Mouse (Mus musculus) G1E (cell line): ENCODE measurements at regions not wholly inside any gene's neighbourhood (a gene's known extent, or its start where the extent isn't known, plus 50 kb on each side); places are given as distances from the start of the nearest gene placed in this dataset.
A peak's percentile ranks its signal among the peaks of the same experiment; 100 is the strongest.
"Not testable (repeated sequence)": the region's sequence is repeated elsewhere in the genome, so short reads cannot be mapped to it uniquely, and the experiment has no call there.

Source experiments
- ATAC-seq: 2 replicates; pipeline ENCODE4 v1.8.0; 2016; ENCODE audit warnings: mild to moderate bottlenecking; ENCODE audit not compliant: insufficient number of reproducible peaks, poor library complexity, low FRiP score, severe bottlenecking; ENCODE audit errors: extremely low read depth
- DNase-seq: peaks from one replicate; pipeline ENCODE4 v3.0.0; 2012; ENCODE audit warnings: low spot score
- H3K27me3 ChIP-seq: 2 replicates; pipeline ENCODE4 v1.6.1; 2012; ENCODE audit warnings: mild to moderate bottlenecking, low read length, inconsistent platforms; ENCODE audit not compliant: insufficient read depth
- H3K36me3 ChIP-seq: replicated peaks from 2 replicates; pipeline ENCODE3; 2012; ENCODE audit warnings: mild to moderate bottlenecking, inconsistent platforms
- H3K4me1 ChIP-seq: 2 replicates; pipeline ENCODE4 v1.6.1; 2012; ENCODE audit warnings: low read depth, low read length, inconsistent platforms, mixed read lengths; ENCODE audit not compliant: insufficient read depth
- H3K4me3 ChIP-seq: 2 replicates; pipeline ENCODE4 v1.5.1; 2012; ENCODE audit warnings: low read depth, mild to moderate bottlenecking, inconsistent platforms, low read length, moderate library complexity, mixed read lengths
- H3K9me3 ChIP-seq: replicated peaks from 2 replicates; pipeline ENCODE4 v1.6.1; 2012; ENCODE audit warnings: inconsistent platforms
- CTCF ChIP-seq: IDR thresholded peaks from 2 replicates; pipeline ENCODE4 v1.5.1; 2012; ENCODE audit warnings: low read depth, low read length, inconsistent platforms, mixed read lengths
- GATA1 ChIP-seq: IDR thresholded peaks from 2 replicates; pipeline ENCODE4 v1.6.1; 2012; ENCODE audit warnings: borderline replicate concordance, low read length, inconsistent platforms, mixed read lengths
- GATA2 ChIP-seq: IDR thresholded peaks from 2 replicates; pipeline ENCODE4 v1.6.1; 2012; ENCODE audit warnings: low read depth, low read length, inconsistent platforms, borderline replicate concordance
- POLR2AphosphoS5 ChIP-seq: IDR thresholded peaks from 2 replicates; pipeline ENCODE4 v1.6.1; 2012; ENCODE audit warnings: low read depth, low read length, inconsistent platforms; ENCODE audit not compliant: insufficient replicate concordance
- TAL1 ChIP-seq: conservative IDR thresholded peaks from 2 replicates; pipeline ENCODE4 v1.6.1; 2012; ENCODE audit warnings: low read depth, low read length, inconsistent platforms, mixed read lengths

DNA sequence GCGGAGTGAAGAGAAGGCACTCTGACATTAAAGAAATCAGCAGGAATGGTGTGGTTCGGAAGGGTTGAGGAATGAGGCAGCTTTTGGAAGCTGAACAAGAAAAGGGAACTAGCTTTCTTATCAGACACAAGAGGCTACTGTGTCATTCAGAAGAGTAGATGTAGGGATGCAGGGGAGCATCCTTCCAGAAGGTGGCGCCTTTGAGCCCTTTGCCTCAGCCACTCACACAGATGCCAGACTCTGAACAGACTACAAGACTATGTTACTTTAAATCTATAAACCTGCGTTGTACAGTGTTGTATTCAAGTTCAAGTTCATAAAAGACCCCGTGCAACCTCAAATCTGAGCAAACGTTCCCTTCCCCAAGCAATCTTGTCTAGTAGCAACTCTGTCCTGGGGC, 128.9 kb downstream of the Kap start:
- ATAC-seq, H3K27me3 ChIP-seq, H3K9me3 ChIP-seq, H3K4me3 ChIP-seq, H3K36me3 ChIP-seq, H3K4me1 ChIP-seq, DNase-seq: not testable (repeated sequence)

DNA sequence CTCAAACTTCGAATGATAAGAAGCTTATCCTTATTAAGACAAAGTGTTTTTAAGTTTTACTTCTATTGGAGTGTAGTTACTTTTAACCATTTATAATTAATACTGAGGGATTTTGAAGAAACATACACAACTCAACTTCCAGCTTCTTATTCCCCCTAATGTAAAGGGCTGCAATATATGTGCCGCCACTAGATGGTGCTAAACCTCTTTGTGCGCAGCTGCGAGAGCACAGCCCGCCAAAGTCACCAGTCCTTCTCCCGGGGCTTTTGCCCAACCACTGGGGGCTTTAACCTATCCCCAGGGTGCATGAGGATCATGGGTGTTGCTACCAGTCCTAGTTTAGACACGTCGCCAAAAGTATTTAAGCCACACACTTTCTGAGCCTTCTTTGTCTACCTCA, 146.8 kb downstream of the Kap start:
- not testable (repeated sequence) for DNase-seq, ATAC-seq, H3K4me3 ChIP-seq, H3K27me3 ChIP-seq, H3K4me1 ChIP-seq, H3K9me3 ChIP-seq, H3K36me3 ChIP-seq
- peak; percentile 26; the same call in 1 of the 2 replicates for TF ChIP-seq CTCF

DNA sequence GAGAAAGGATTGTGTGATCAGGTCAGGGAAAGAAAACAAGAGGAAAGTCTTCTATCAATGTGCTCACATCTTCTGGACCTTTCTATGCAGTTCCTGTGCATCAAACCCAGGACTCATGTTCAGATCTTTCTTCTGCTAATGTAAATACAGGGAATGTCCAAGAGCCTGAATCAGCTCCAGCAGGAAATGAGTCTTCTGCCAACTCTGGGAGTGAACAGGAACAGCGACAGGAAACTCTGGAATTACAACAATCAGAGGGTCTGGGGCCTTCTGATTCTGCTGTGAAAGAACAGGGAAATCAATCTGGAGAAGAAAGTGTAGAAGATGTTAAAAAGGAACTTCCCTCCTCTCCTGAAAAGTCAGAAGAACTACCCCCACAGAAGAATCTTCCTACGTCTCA, 151.9 kb downstream of the Kap start:
- no peak for TF ChIP-seq GATA2
- TF ChIP-seq CTCF: no peak
- TF ChIP-seq TAL1: no peak
- no peak for TF ChIP-seq GATA1
- TF ChIP-seq POLR2AphosphoS5: no peak
- no peaks in the 10 kb centered on the region for H3K4me1 ChIP-seq
- no peak for ATAC-seq
- H3K4me3 ChIP-seq: no peak overlapping the region
- no peaks in the 10 kb centered on the region for H3K9me3 ChIP-seq
- no peaks in the 10 kb centered on the region for H3K27me3 ChIP-seq
- no peak for DNase-seq
- H3K36me3 ChIP-seq: no peaks in the 10 kb centered on the region
